Mouse (Mus musculus) lung, adult 2 months (tissue): Measurements from ENCODE around the gene Ap5m1. TPM values are rescaled to one million over a fixed set of nuclear protein-coding genes. Genes with fewer than 3 reads are reported as not detected.
A peak's percentile ranks its signal among the peaks of the same experiment; 100 is the strongest.

ENCODE experiments used
- DNase-seq: peaks from one replicate; pipeline ENCODE4 v3.0.0; 2022
- H3K4me1 ChIP-seq: fragments of 200-500 bp; 2 replicates; pipeline ENCODE4 v1.6.1; 2011; ENCODE audit warnings: low read length; ENCODE audit not compliant: control insufficient read depth, insufficient read depth
- H3K4me3 ChIP-seq: fragments of 200-500 bp; replicated peaks from 2 replicates; pipeline ENCODE3; 2011; ENCODE audit warnings: low read depth, mild to moderate bottlenecking, control low read depth, low read length; ENCODE audit errors: extremely low read depth
- CTCF ChIP-seq: fragments of 200-500 bp; IDR thresholded peaks from 2 replicates; pipeline ENCODE4 v1.5.1; 2011; ENCODE audit warnings: mild to moderate bottlenecking, low read length, control low read depth; ENCODE audit not compliant: insufficient read depth
- POLR2A ChIP-seq: fragments of 200-500 bp; IDR thresholded peaks from 2 replicates; pipeline ENCODE4 v1.6.1; 2011; ENCODE audit warnings: low read depth, mild to moderate bottlenecking, control low read depth, low read length, borderline replicate concordance; ENCODE audit errors: extremely low read depth
- WGBS: fragments of 180-500 bp; shearing (Covaris S2); methylation state at CpG from one replicate; pipeline ENCODE4 v1.1.7; 2018; 5-methylcytosine and 5-hydroxymethylcytosine counted together
- polyA plus RNA-seq: library from polyadenylated mRNA; depleted of rRNA; stranded (reverse); fragments of >200 nt; gene quantifications from 2 replicates; pipeline ENCODE4 v1.2.3, GENCODE M21; 2012; rRNA removed

The Ap5m1 gene
- polyA plus RNA-seq, result 7.1 and 10.6 TPM in 2 replicates

DNA sequence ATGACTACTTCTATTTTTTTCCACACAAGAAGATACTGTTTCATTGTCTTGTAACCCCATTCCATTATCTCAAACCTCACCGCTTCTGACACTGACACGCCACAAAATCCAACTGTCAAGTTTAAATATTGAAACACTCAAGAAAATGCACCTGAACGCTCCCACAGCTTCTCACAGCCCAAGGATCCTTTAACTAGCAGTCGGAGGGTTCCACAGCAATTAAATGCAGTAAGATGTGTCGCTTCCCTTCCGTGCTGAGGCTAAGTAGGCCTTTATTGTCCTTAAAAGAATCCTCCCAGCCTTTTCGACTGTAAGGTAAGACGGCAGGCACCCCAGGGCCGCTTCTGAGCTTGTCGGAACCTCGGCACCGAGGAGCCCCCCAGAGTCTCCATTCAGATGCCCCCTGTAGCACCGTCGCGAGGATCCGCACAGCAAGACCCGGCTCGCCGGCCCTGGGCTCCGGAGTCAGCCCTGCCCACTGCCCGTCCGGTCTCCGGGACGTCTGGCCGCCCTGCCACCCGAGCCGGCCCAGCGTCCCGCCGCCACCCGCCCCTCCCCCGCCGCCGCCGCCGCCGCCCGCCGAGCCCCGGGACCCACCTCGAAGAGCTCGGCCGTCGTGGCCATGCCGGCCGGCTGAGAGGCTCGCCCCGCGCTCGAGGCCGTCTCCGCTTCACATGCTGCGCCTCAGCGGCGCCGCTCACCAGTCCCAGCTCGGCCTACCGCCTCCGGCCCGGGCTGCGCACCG lies at the start of gene Ap5m1:
Gene Ap5m1 (plus strand): TSS at position 569 of the 745 bp plus-strand sequence.
- DNase-seq, result no peak
- WGBS, result under 1% methylated on average over 51 of the region's 62 CpGs
- H3K4me1 ChIP-seq, result peaks cover 2% of the 10 kb centered on the region; the same call in 1 of the 2 replicates
- peak within 1 kb of the TSS; percentile 96 for H3K4me3 ChIP-seq
- no peak for TF ChIP-seq POLR2A
- no peak for TF ChIP-seq CTCF

DNA sequence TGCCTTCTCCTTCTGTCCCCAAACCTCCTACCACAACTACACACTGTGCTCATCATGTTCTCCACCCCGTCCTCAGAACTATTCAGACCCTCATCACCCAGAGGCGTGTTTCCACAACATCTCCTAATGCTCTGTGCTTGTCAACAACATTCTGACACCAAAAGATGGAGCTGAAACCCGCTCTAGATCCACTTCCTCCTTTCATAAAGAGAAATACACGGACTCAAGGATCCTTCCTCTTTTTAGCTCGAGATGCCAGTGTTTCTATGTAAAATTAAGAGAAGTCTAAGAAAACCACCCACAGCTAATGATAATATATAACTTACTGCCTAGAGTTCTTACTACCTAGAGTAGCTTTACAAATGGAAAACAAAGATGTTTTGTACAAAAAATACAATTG lies 46.1 kb upstream of the Ap5m1 start:
- TF ChIP-seq POLR2A (no peak), CTCF (no peak)
- H3K4me1 ChIP-seq, result no peaks in the 10 kb centered on the region
- 86% methylated on average over 5 of the region's 5 CpGs for WGBS
- no peak for DNase-seq
- no peak overlapping the region for H3K4me3 ChIP-seq

DNA sequence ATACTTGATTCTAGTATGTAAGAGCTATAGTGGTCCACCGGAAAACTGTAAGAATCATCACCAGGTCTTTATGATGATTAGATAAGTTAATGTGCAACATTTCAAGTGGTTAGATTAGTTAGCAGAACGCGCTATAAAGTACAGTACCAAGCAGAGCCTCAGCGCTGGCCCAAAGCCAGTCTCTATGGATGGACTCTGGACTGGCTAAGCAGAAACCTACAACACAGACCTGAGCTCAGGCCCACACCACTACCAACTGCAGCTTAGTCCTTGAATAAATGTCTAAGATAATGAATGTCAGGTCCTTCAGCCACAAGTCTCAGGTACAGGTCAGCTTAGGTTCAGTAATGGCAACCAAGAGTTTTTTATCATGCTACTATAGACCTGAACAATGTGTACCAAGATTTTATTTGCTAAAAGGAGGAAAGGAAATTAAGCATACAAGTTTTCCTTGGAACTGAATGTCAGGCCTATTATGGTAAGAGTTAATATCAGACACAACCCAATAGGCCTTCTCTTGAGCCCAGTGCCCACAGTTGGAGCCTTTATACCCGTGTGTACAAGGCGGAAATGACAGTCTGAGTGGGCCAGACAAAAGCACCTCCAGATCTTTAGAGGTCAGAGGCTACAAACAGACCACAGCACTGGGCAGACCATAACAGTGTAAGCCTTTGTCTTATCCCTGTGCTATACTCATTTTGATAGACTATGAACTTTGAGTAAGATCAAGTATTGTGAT lies 38.7 kb upstream of the Ap5m1 start:
- WGBS, result 83% methylated on average over 6 of the region's 6 CpGs
- no peak overlapping the region for H3K4me3 ChIP-seq
- no peaks in the 10 kb centered on the region for H3K4me1 ChIP-seq
- no peak for DNase-seq
- TF ChIP-seq POLR2A (no peak), CTCF (no peak)

DNA sequence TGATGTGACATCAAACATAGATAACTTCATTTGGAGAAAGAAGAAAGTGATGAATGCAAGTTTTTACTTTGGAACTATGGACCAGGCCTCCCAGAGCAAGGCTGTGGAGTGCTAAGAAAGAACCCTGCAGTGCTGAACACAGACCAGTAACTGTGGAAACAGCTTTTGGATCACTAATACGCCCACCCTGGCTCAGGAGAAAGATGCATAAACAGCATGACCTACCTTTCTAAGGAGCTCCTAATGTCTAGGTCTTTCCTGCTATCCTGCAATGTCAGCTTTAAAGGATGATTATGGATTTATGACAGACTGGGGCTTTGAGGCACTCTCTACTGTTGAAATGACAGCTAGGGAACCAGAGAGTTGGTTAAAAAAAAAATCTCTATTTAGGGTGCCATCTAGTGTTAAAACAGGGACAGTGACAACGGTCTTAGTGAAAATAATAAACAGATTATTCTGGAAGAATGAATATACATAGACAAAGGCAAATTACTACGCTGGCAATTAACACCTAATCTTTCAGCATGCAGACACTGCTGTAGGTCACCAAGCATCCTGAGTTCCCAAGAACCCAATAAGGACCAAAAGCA lies 38.0 kb upstream of the Ap5m1 start:
- H3K4me1 ChIP-seq, result no peaks in the 10 kb centered on the region
- TF ChIP-seq CTCF, result no peak
- 76% methylated on average over 3 of the region's 3 CpGs for WGBS
- DNase-seq, result no peak
- no peak overlapping the region for H3K4me3 ChIP-seq

DNA sequence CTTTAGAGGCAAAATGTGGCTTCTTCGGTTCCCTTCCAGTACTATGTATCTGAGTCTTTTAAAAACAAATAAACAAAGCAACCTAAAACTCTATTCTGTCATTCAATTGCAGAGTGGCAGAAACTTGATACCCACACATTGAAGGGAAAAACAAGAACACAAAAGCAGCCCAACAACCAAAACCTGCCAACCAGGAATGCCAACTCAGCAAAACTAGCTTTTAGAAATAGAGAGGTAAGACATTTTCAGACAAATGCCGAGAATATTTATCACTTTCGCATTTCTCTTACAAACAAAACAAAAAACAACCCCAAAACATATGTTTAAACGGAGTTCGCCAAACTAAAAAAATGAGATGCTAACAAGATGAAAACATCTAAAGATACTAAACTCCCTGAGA lies 36.9 kb upstream of the Ap5m1 start:
- Histone ChIP-seq H3K4me1 (no peaks in the 10 kb centered on the region), H3K4me3 (no peak overlapping the region)
- 91% methylated on average over 5 of the region's 5 CpGs for WGBS
- no peak for DNase-seq
- TF ChIP-seq CTCF, result no peak
- TF ChIP-seq POLR2A, result no peak

DNA sequence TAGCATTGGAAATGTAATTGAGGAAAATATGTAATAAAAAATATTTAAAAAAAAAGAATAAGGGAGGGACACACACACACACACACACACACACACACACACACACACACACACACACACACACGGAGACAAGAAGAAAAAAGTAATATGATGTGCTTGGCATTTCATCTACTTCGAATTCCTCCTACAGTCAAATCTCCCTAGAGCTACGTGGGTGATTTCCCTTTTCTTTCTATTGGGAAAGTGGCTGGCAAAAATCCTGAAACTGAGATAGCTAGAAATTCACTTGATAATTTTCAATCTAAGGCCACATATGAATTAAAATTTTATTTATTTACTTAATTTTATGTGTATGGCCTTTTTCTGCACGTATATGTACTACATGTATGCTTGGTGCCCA lies 20.3 kb upstream of the Ap5m1 start:
- no peak overlapping the region for H3K4me3 ChIP-seq
- WGBS, result 84% methylated on average over 4 of the region's 4 CpGs
- TF ChIP-seq CTCF, result no peak
- TF ChIP-seq POLR2A, result no peak
- no peaks in the 10 kb centered on the region for H3K4me1 ChIP-seq
- no peak for DNase-seq

DNA sequence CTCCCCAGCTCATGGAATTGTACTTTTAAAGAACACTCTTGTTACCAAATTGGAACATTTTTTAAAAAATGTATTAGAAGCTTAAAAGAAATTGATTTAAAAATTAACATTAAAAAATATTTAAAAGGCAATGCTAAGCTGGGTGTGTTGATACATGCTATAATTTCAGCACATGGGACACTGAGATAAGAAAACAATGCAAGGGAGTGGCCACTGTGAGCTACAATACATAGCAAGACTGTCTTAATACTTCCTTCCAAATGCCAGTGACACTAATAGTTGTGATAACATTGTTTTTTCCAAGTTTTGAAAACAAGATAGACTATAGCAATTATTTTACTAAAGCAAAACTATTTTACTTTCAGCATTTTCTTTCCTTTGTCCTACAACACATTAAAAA lies 16.4 kb upstream of the Ap5m1 start:
- Histone ChIP-seq H3K4me3 (no peak overlapping the region), H3K4me1 (no peaks in the 10 kb centered on the region)
- TF ChIP-seq CTCF (no peak), POLR2A (no peak)
- DNase-seq, result no peak

DNA sequence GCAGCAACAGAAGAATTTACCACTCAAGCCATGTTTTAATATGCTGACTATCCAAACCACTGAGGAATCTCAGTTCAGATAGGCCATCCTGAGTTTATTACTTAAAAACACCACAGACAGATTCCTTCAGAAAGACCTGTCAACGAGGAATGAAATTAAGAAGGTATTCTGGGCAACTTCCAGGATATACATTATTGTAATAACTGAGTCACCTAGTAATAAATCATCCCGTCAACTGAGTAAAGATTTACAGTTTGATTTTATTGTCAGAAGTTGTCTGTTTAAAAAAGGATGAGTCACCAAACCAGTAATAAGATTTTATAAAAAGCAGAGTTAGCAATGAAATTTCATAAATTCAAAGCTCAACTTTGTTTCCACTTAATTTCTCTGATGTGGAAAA lies 2.1 kb upstream of the Ap5m1 start:
- TF ChIP-seq CTCF (no peak), POLR2A (no peak)
- Histone ChIP-seq H3K4me3 (no peak overlapping the region), H3K4me1 (peaks cover 2% of the 10 kb centered on the region)
- WGBS, result 40% methylated on average over 2 of the region's 2 CpGs
- DNase-seq, result no peak

DNA sequence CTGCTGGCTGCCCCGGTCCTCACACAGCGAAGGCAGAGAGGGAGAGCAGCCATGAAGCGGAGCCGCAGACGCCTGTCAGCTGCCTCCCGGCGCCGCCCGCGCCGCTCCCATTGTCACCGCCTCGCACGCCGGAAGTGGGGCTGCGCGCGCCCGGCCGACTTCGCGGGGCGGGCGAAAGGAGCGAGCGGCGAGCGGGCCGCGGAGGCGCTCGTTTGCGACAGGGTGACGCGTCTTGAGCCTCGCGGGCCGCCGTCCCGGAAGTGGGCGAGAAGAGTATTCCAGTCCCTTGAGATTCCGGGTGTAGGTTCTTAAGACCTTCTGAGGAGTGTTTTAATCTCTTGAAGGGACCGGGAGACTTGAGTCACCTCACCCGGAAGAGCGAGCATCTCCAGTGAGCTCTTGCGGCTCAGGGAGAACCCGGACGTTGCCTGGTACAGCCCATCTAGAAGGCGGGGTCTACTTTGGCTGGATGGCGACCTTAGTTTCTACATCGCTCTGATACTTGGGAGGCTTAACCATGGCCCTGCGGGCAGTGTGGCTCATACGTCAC lies 452 bp downstream of the Ap5m1 start, which contains the start of gene Exoc5:
Gene Exoc5 (minus strand): TSS at position 380 of the 550 bp plus-strand sequence.
- peak within 1 kb of the TSS; percentile 96 for H3K4me3 ChIP-seq
- H3K4me1 ChIP-seq, result peaks cover 2% of the 10 kb centered on the region; the same call in 1 of the 2 replicates
- under 1% methylated on average over 53 of the region's 53 CpGs for WGBS
- peak; percentile 97 for DNase-seq
- peak; percentile 76 for TF ChIP-seq POLR2A
- no peak for TF ChIP-seq CTCF

DNA sequence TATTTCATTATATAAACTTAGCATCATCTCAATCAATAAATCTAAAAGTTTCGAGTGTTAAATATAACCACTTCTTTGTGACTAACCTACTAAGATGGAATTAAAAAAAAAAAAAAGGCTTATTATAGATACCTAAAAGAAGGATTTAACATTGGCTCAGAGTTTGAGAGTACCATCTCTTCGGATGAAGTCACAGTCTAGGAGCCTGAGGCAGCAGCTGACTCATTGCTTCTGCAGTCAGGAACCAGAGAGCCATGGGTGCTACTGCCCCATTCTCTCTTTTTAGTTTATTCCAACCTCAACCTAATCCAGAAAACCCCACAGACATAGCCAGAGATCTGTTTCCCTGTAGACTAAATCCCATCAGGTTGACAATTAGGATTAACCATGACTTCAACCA lies 6.9 kb downstream of the Ap5m1 start:
- DNase-seq, result no peak
- no peak for TF ChIP-seq POLR2A
- no peak for TF ChIP-seq CTCF
- WGBS, result 86% methylated on average over 2 of the region's 2 CpGs
- no peaks in the 10 kb centered on the region for H3K4me1 ChIP-seq
- no peak overlapping the region for H3K4me3 ChIP-seq
